Mouse (Mus musculus) heart, embryonic 11.5 days (tissue): ENCODE results near the gene Acss1. TPM values are rescaled to one million over a fixed set of nuclear protein-coding genes. Genes with fewer than 3 reads are reported as not detected.
A peak's percentile ranks its signal among the peaks of the same experiment; 100 is the strongest.

Experiments used
- ATAC-seq: fragments of 200-750 bp; cut with Nextera tagmentation; replicated peaks from 2 replicates; pipeline ENCODE4 v1.8.0; 2017; ENCODE audit warnings: moderate library complexity; ENCODE audit not compliant: insufficient number of reproducible peaks, low FRiP score, low TSS enrichment
- H3K27ac ChIP-seq: fragments of 300-500 bp; sonication (generic); 2 replicates; pipeline ENCODE4 v1.5.1; 2014; ENCODE audit warnings: mild to moderate bottlenecking, low read depth, low read length
- H3K27me3 ChIP-seq: fragments of 300-500 bp; sonication (generic); 2 replicates; pipeline ENCODE4 v1.6.1; 2014; ENCODE audit warnings: mild to moderate bottlenecking, low read length, mixed read lengths; ENCODE audit not compliant: control insufficient read depth, insufficient read depth
- H3K36me3 ChIP-seq: fragments of 300-500 bp; sonication (generic); 2 replicates; pipeline ENCODE4 v1.6.1; 2014; ENCODE audit warnings: mild to moderate bottlenecking, low read length, moderate library complexity, mixed read lengths; ENCODE audit not compliant: control insufficient read depth, insufficient read depth
- H3K4me1 ChIP-seq: fragments of 300-500 bp; sonication (generic); 2 replicates; pipeline ENCODE4 v1.6.1; 2014; ENCODE audit warnings: low read length; ENCODE audit not compliant: control insufficient read depth, insufficient read depth
- H3K4me2 ChIP-seq: fragments of 300-500 bp; sonication (generic); 2 replicates; pipeline ENCODE4 v1.6.1; 2014; ENCODE audit warnings: mild to moderate bottlenecking, moderate library complexity
- H3K4me3 ChIP-seq: fragments of 300-500 bp; sonication (generic); 2 replicates; pipeline ENCODE4 v1.5.1; 2014; ENCODE audit warnings: low read depth, low read length
- H3K9ac ChIP-seq: fragments of 300-500 bp; sonication (generic); 2 replicates; pipeline ENCODE4 v1.6.1; 2014; ENCODE audit warnings: mild to moderate bottlenecking, low read depth, low read length, moderate library complexity
- H3K9me3 ChIP-seq: fragments of 300-500 bp; sonication (generic); replicated peaks from 2 replicates; pipeline ENCODE4 v1.6.1; 2016; ENCODE audit warnings: low read length; ENCODE audit not compliant: control insufficient read depth
- WGBS: fragments of 180-500 bp; shearing (Covaris S2); extraction: QIAGEN DNeasy Blood & Tissue Kit; methylation state at CpG from one replicate; pipeline ENCODE4 v1.1.7; 2014; ENCODE audit not compliant: insufficient replicate concordance; 5-methylcytosine and 5-hydroxymethylcytosine counted together
- polyA plus RNA-seq: library from polyadenylated mRNA; unstranded; fragments of >200 nt; fragmentation: Nextera tagmentation; extraction: Ambion mirVana; gene quantifications from 2 replicates; pipeline ENCODE4 v1.2.1, GENCODE M21; 2014

The Acss1 gene
- polyA plus RNA-seq, 1 experiment from 2014 or later, result 14.8 TPM

DNA sequence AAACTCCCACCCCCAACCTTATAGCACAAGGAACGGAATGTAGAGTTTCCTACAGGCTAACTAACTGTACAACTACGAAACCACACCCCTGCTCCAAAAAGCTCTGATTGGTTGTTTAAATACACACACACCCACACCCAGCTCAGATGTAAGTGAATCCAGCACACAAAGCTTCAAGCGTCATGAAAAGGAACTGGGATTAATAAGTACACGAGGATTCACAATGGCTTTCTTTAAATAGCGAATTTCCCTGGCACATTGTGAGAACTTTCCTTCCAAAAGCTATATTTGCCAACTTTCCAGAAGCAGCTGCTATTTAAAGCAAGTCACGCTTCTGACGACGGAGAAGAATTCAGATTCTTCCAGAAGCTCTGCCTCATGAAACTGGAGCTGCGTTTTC is 5.0 kb downstream of the Acss1 start:
- H3K4me2 ChIP-seq, result peak overlapping the region; percentile 8; the same call in 1 of the 2 replicates
- H3K27me3 ChIP-seq, result peaks cover 2% of the 10 kb centered on the region; the same call in 1 of the 2 replicates
- no peak overlapping the region for H3K4me3 ChIP-seq
- WGBS, result 61% methylated on average over 9 of the region's 9 CpGs
- no peaks in the 10 kb centered on the region for H3K9me3 ChIP-seq
- ATAC-seq, result no peak
- H3K9ac ChIP-seq, result no peak overlapping the region
- no peak overlapping the region for H3K27ac ChIP-seq
- H3K4me1 ChIP-seq, result peaks cover 7% of the 10 kb centered on the region
- H3K36me3 ChIP-seq, result no peaks in the 10 kb centered on the region

DNA sequence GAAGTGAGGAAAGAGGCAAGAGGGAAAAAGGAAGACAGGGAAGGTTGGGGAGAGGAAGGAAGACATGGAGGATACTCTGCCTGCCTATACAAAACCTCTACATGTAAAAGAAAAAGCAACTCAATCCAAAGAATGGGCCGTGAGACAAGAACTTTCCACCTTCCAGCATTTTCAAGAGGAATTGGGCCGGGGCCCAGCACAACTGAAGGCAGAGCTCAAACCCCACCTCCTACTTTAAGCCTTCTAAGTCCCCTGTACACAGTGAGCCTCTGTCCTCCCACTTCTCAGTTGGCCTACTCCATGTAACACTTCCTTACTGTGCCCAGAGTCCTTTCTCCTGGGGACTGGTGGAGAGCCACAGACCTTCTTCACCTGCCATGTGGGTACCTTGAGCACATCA is 6.3 kb downstream of the Acss1 start:
- Histone ChIP-seq H3K4me1 (peaks cover 3% of the 10 kb centered on the region; the same call in 1 of the 2 replicates), H3K27ac (no peak overlapping the region), H3K9me3 (no peaks in the 10 kb centered on the region), H3K4me3 (no peak overlapping the region), H3K36me3 (no peaks in the 10 kb centered on the region), H3K4me2 (no peak overlapping the region), H3K27me3 (peaks cover under 1% of the 10 kb centered on the region; the same call in 1 of the 2 replicates), H3K9ac (no peak overlapping the region)
- WGBS, result 62% methylated on average over 2 of the region's 2 CpGs
- no peak for ATAC-seq

DNA sequence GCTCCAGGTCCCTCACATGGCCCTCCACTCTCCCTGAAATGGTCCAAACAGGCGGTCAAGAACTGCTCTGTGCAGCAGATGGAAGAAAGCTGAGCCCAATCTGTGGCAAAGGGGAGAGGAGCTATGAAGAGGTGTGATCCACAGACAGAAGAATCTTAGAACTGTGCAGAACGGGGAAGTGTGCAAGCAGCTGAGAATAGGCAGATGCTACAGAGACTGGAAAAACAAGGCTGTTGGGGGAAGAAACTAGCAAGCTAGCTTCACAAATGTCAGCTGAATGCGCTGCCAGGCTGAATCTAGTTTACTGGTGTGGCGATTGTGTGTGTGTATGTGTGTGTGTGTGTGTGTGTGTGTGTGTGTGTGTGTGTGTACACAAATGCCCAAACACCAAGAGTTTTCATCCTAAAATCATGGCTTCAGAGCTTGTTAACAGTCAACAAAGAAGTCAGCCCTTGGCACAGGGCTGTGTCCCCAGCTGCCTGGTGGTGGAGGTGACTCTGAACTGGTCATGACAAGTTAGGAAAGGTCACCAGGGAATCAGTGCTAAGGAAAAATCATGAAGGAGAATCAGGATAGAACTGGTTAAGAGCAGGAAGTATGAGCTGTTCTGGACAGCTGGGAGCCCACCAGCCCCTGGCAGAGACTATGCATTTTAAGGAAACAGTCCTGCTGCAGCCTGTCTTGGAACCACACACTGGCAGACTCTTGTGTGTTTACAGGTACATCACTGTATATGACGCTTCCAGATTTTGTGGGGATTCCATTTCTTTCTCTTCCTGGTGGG is 7.4 kb downstream of the Acss1 start:
- Histone ChIP-seq H3K36me3 (no peaks in the 10 kb centered on the region), H3K27me3 (no peaks in the 10 kb centered on the region; the same call in 1 of the 2 replicates), H3K9me3 (no peaks in the 10 kb centered on the region), H3K9ac (no peak overlapping the region), H3K4me2 (no peak overlapping the region), H3K27ac (no peak overlapping the region), H3K4me1 (peaks cover 1% of the 10 kb centered on the region; the same call in 1 of the 2 replicates), H3K4me3 (no peak overlapping the region)
- no peak for ATAC-seq
- WGBS, result 80% methylated on average over 5 of the region's 5 CpGs

DNA sequence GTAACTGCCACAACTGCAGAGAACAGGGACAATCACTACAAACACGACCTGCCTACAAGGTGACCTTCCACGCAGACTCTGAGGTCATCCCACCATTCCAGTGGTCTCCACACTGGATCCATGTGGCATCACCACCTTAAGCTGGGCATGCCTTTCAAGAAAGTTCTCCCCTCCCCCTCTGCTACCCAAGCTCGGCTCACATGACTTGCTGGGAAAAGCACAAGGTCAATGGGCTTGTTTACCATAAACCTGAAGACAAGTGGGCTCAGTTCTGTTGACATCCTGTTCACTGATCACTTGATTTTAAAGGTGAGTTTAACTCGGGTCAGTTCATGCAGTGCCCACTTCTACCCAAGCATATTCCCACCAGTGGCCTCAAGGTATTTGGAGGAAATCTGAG is 8.3 kb downstream of the Acss1 start:
- no peaks in the 10 kb centered on the region for H3K36me3 ChIP-seq
- 63% methylated on average over 4 of the region's 4 CpGs for WGBS
- H3K9ac ChIP-seq, result no peak overlapping the region
- H3K4me1 ChIP-seq, result no peaks in the 10 kb centered on the region; the same call in 1 of the 2 replicates
- H3K27me3 ChIP-seq, result no peaks in the 10 kb centered on the region; the same call in 1 of the 2 replicates
- no peaks in the 10 kb centered on the region for H3K9me3 ChIP-seq
- no peak overlapping the region for H3K27ac ChIP-seq
- no peak overlapping the region for H3K4me2 ChIP-seq
- H3K4me3 ChIP-seq, result no peak overlapping the region
- ATAC-seq, result no peak

DNA sequence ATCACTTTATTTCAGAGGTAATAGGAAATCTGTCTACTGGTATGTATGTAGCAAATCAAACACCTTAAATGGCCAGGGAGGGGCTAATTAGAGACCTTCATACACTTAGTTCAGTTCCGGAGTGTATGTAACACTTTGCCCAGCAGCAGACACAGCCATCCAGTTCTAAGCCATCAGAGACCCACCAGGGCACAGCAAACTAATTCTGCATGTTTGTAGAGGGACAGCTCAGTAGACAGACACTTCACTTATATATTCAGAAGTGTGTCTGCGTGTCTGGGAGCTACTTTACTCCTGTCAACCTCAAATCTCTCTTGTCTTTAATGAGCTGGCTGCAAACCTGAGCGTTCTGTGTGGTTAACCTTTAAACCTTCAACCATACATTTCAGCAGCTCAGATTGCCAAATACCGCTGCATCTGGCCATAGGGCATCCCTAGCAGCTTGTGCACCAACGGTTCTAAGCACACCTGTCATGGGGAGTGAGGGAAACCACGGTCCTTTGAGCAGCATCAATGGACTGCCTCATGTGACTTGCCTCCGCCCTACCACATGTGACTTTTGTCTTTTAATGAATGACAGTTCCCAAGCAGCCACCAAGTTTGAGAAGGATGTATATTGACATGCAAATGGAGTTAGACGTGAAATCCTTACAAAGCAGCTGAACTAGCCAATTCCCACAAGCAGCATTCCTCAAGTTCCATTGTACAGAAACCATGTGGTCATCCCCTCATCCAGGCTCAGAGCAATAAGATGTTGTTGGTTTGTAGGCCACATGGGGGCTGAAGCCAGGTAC is 11.1 kb downstream of the Acss1 start:
- Histone ChIP-seq H3K27ac (no peak overlapping the region), H3K9me3 (no peaks in the 10 kb centered on the region), H3K4me3 (no peak overlapping the region), H3K4me1 (no peaks in the 10 kb centered on the region), H3K4me2 (no peak overlapping the region), H3K36me3 (no peaks in the 10 kb centered on the region), H3K9ac (no peak overlapping the region), H3K27me3 (no peaks in the 10 kb centered on the region; the same call in 1 of the 2 replicates)
- no peak for ATAC-seq
- 72% methylated on average over 8 of the region's 8 CpGs for WGBS

DNA sequence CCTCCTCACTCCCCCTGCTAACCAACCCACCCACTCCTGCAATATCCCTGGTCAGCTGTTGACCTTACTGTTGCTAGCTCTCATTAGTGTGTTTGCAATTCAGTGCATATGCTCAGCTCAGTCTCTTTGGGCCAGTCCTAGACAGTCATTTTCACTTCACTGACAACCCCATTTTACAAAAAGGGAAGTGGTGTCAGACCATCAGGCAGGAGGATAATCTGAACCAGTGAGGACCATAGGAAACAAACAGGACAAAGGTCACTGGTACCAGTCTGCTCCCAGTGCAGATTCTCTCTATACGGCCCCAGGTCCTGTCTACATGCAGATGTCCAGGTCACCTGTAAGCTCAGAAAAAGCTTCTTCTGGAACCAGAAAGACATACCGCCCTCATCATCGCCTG is 12.2 kb downstream of the Acss1 start:
- WGBS, result 87% methylated on average over 3 of the region's 3 CpGs

DNA sequence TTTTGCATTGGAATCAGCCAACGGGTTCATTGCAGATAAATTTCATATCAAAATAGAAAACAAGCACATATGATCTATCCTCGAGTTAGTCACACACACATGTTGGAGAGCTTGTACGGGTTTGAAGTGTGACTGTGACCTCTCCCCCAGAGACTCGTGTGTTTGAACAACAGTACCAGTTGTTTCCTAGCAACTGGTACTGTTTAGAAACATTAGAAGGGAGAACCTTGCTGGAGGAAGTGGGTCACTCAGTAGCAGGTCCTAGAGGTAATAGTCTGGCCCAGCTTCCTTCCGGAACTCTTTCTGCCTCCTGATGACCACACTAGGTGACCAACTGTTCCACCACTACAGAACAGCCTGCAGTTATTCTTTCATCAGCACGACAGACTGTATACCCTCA is 13.0 kb downstream of the Acss1 start:
- H3K36me3 ChIP-seq, result no peaks in the 10 kb centered on the region
- H3K27ac ChIP-seq, result no peak overlapping the region
- ATAC-seq, result no peak
- 80% methylated on average over 6 of the region's 6 CpGs for WGBS
- H3K4me2 ChIP-seq, result no peak overlapping the region
- H3K9me3 ChIP-seq, result no peaks in the 10 kb centered on the region
- peaks cover 10% of the 10 kb centered on the region for H3K4me1 ChIP-seq
- H3K9ac ChIP-seq, result no peak overlapping the region
- no peaks in the 10 kb centered on the region; the same call in 1 of the 2 replicates for H3K27me3 ChIP-seq
- H3K4me3 ChIP-seq, result no peak overlapping the region

More for the DNA sequence above, 12.2 kb downstream of the Acss1 start:
- Histone ChIP-seq H3K4me2 (no peak overlapping the region), H3K9me3 (no peaks in the 10 kb centered on the region), H3K27me3 (no peaks in the 10 kb centered on the region; the same call in 1 of the 2 replicates), H3K9ac (no peak overlapping the region), H3K4me1 (peaks cover 2% of the 10 kb centered on the region), H3K36me3 (no peaks in the 10 kb centered on the region), H3K27ac (no peak overlapping the region), H3K4me3 (no peak overlapping the region)
- no peak for ATAC-seq

DNA sequence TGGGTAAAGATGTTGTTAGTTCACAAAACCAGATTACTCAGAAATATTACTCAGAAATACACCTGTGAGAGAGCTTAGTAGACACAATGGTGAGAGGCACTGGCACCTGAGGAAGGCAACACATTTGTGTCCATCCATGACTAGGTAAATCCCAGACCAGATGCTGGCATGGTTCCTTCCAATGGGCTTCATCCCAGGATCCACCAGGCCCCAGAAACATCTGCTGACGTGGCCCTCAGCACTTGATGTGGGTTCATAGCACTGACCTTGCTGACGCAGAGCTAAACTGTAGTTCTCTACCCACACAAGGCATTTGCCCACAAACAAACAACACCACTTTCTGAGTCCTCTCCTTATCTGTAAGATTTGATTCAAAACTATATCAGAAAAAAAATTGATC is 13.5 kb downstream of the Acss1 start:
- Histone ChIP-seq H3K27me3 (no peaks in the 10 kb centered on the region), H3K36me3 (no peaks in the 10 kb centered on the region), H3K4me3 (no peak overlapping the region), H3K9ac (no peak overlapping the region), H3K4me2 (no peak overlapping the region), H3K27ac (no peak overlapping the region), H3K4me1 (peaks cover 15% of the 10 kb centered on the region), H3K9me3 (no peaks in the 10 kb centered on the region)
- ATAC-seq, result no peak
- 89% methylated on average over 2 of the region's 2 CpGs for WGBS
